Mouse (Mus musculus) cerebellum, adult 2 months (tissue): ENCODE results near the gene Atp8a1. TPM values are rescaled to one million over a fixed set of nuclear protein-coding genes. Genes with fewer than 3 reads are reported as not detected.

Experiments
- DNase-seq, 2 experiments: peaks; one replicate each; pipeline ENCODE4 v3.0.0; 2021
- H3K27ac ChIP-seq: fragments of 200-500 bp; 2 replicates; pipeline ENCODE4 v1.5.1; 2012; ENCODE audit warnings: low read length, control low read depth, inconsistent platforms; ENCODE audit not compliant: insufficient read depth
- H3K27me3 ChIP-seq: fragments of 200-500 bp; 2 replicates; pipeline ENCODE4 v1.6.1; 2012; ENCODE audit warnings: inconsistent platforms, mild to moderate bottlenecking, low read length, moderate library complexity; ENCODE audit not compliant: control insufficient read depth, insufficient read depth
- H3K4me1 ChIP-seq: fragments of 200-500 bp; 2 replicates; pipeline ENCODE4 v1.6.1; 2011; ENCODE audit warnings: low read length; ENCODE audit not compliant: control insufficient read depth, insufficient read depth
- H3K4me3 ChIP-seq: fragments of 200-500 bp; replicated peaks from 2 replicates; pipeline ENCODE3; 2011; ENCODE audit warnings: mild to moderate bottlenecking, low read depth, low read length, control low read depth; ENCODE audit not compliant: insufficient read depth
- CTCF ChIP-seq: fragments of 200-500 bp; IDR thresholded peaks from 2 replicates; pipeline ENCODE4 v1.5.1; 2011; ENCODE audit warnings: low read depth, mild to moderate bottlenecking, control low read depth, low read length, moderate library complexity, borderline replicate concordance; ENCODE audit not compliant: insufficient read depth
- POLR2A ChIP-seq: fragments of 200-500 bp; IDR thresholded peaks from 2 replicates; pipeline ENCODE4 v1.6.1; 2011; ENCODE audit warnings: low read length, control low read depth, borderline replicate concordance; ENCODE audit not compliant: insufficient read depth
- WGBS: fragments of 180-500 bp; shearing (Covaris S2); methylation state at CpG from one replicate; pipeline ENCODE4 v1.1.7; 2018; 5-methylcytosine and 5-hydroxymethylcytosine counted together
- polyA plus RNA-seq: library from polyadenylated mRNA; depleted of rRNA; stranded (reverse); fragments of >200 nt; gene quantifications from 2 replicates; pipeline ENCODE4 v1.2.3, GENCODE M21; 2012; rRNA removed

Atp8a1 gene
- polyA plus RNA-seq, 1 experiment: 56.1 TPM

DNA sequence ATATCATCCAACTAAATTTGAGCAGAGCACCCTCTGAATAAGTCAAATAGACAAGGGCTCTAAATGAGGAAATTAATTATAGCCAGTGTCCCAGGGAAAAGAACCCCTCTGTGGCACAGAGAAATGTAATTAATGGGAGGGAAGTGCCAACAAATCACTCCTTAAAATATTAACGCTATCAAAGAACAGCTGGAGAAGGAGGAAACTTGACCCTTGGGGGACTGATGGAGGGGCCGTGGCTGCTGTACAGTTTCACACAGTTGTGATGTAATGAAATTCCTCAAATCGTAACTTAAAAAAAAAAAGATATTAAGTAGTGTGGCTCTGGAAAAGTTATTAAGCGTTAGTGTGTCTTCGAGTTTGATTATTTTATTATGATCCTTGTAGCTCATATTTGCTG lies 241.3 kb downstream of the Atp8a1 start:
- Histone ChIP-seq H3K27ac (no peak overlapping the region), H3K27me3 (peaks cover 13% of the 10 kb centered on the region; the same call in 1 of the 2 replicates), H3K4me3 (no peak overlapping the region), H3K4me1 (no peaks in the 10 kb centered on the region)
- 50% methylated on average over 5 of the region's 5 CpGs for WGBS
- no peak for TF ChIP-seq POLR2A
- no peak for TF ChIP-seq CTCF
- no peak for DNase-seq

DNA sequence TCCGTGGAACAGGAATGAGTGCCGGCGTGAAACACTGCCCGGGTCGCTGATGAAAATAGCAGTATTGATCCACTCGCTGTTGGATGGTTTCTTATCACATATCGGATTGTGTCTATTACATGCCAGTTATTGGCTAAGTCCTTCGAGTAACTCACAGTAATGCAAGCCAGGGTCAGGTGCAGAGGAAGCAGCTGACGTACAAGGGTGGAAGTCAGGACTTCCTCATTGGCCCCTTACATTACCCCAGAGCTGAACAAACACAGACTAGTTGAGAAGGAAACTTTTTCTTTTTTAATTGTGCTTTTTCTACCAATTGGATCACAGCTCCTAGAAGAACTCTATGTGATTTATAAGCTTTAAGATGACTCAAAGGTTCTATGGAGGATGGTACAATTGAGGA lies 247.3 kb downstream of the Atp8a1 start:
- H3K4me3 ChIP-seq: no peak overlapping the region
- H3K27ac ChIP-seq: no peak overlapping the region
- 91% methylated on average over 9 of the region's 9 CpGs for WGBS
- TF ChIP-seq CTCF: no peak
- no peak for TF ChIP-seq POLR2A
- no peaks in the 10 kb centered on the region for H3K4me1 ChIP-seq
- no peaks in the 10 kb centered on the region for H3K27me3 ChIP-seq
- no peak for DNase-seq

DNA sequence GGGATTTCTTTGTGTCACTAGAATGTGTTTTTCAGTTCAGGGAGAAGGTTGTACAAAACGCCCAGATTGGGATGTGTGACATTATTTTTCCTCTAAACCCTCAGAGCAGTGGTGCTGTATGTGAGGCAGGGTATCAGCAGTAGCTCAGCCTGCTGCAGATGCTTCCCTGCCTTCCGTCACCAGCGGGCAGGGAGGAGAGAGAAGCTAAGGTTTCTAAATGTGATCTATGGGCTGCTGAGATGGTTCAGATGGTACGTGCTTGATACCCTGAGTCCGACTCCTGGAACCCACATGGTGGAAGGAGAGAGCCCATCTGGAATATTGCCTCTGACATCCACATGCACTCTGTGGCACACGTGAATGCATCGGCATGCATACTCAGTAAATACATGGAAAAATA lies 251.6 kb downstream of the Atp8a1 start:
- H3K27me3 ChIP-seq: no peaks in the 10 kb centered on the region; the same call in 1 of the 2 replicates
- TF ChIP-seq POLR2A (no peak), CTCF (no peak)
- no peak overlapping the region for H3K4me3 ChIP-seq
- H3K4me1 ChIP-seq: no peaks in the 10 kb centered on the region
- DNase-seq: no peak
- WGBS: 39% methylated on average over 7 of the region's 7 CpGs
- H3K27ac ChIP-seq: no peak overlapping the region

DNA sequence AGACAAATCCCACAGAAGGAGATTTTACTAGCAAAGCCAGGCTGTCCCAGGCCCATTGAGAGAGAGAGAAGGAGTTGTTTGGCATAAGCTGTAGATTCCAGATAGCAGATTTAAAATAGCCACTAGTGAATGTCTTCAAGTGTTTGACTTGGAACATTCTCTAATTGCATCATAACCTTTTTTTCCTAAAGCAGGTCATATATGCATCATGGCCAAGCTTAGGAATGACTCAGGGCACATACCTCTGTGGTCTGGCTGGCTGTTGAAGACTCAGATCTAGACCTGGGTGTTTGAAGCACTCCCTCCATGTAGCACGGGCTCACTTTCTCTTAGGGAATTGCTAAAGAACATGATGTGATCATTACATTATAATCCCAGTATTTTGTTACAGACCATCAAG lies 252.2 kb downstream of the Atp8a1 start:
- 90% methylated on average over 1 of the region's 1 CpGs for WGBS
- no peak for DNase-seq
- no peak for TF ChIP-seq CTCF
- TF ChIP-seq POLR2A: no peak

DNA sequence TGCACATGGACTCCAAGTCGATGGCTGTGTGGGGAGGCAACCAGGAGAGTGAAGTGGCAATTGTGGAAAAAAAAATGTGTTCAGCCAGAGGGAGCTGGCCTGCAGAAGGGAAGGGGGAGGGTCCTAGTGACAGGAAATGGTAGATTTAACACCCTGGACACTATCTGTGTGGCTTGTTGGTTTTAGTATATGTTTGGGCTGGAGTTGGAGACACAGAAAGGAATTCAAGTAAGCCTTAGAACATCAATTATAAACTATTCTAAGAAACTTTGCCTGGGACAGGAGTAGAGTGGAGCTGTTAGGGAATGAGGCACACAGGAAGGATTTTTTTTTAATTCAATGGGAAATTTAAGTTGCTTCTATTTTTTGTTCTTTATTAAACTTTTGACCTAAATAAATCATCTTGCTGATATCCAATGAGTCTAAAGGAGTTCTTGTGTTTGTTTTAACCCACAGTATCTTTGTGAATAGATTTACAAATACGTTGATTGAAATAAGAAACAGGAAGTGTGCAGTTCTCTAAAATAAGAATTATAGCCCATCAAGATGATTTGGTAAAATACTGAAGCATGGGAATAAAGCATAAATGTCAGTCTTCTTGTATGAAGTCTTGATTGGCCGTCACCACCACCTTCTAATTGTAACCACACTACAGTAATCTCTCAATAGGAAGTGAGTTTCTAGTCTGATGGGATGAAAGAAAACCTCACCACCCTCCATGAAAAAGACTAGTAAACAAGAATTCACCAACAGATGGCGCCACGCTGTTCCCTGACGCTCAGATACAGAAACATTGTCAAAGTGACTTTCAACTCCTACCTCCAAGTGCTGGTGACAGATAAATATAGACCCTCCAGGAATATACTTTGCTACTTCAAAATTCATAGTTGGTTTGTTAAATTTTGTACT lies 267.3 kb downstream of the Atp8a1 start:
- 48% methylated on average over 6 of the region's 6 CpGs for WGBS
- no peaks in the 10 kb centered on the region for H3K27me3 ChIP-seq
- DNase-seq: no peak

More for the DNA sequence above, 252.2 kb downstream of the Atp8a1 start:
- H3K4me3 ChIP-seq: no peak overlapping the region
- no peaks in the 10 kb centered on the region for H3K4me1 ChIP-seq
- H3K27me3 ChIP-seq: no peaks in the 10 kb centered on the region; the same call in 1 of the 2 replicates
- no peak overlapping the region for H3K27ac ChIP-seq

DNA sequence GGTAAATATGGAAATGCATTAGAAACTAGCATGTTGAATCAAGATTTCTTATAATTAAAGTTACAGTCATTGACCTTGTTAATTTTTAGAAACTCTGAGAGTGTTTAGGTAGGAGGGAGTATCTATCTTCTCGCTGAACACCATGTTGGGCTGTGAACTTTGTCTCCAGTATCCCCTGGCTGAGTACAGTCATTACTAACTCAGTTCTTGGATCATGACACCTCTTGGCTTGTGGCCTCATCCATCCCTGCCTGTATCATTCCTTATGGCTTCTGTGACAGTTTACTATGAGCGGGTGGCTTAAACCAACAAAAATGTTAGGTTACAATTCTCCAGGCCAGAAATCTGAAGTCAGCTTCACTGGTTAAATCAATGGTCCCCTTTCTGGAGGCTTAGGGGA lies 271.5 kb downstream of the Atp8a1 start:
- no peak for TF ChIP-seq POLR2A
- TF ChIP-seq CTCF: no peak
- Histone ChIP-seq H3K27me3 (no peaks in the 10 kb centered on the region), H3K4me3 (no peak overlapping the region), H3K27ac (no peak overlapping the region), H3K4me1 (no peaks in the 10 kb centered on the region)
- DNase-seq: no peak
- 70% methylated on average over 2 of the region's 2 CpGs for WGBS

More for the DNA sequence above, 267.3 kb downstream of the Atp8a1 start:
- Histone ChIP-seq H3K4me1 (no peaks in the 10 kb centered on the region), H3K4me3 (no peak overlapping the region), H3K27ac (no peak overlapping the region)
- TF ChIP-seq CTCF (no peak), POLR2A (no peak)

DNA sequence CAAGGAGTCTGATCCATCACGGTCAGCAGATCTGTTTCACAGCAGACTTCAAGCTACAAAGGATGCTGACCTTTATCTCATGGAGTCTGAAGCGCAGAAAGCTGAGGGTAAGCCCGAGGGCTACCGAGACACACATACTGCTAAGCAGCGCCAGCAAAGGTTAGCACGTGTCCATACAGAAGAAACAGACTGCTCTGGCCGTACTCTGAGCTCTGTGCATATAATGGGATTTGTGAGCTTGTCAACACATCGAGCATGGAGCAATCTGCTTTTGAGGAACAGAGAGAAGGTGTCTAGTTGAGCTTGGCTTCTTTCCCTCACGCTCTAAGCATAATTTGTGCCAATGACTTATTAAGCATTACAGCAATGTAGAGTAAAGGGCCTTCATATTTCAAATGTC lies 273.2 kb downstream of the Atp8a1 start:
- H3K27ac ChIP-seq: no peak overlapping the region
- no peak overlapping the region for H3K4me3 ChIP-seq
- DNase-seq: no peak
- H3K27me3 ChIP-seq: no peaks in the 10 kb centered on the region
- no peak for TF ChIP-seq POLR2A
- TF ChIP-seq CTCF: no peak
- WGBS: 83% methylated on average over 9 of the region's 9 CpGs
- H3K4me1 ChIP-seq: no peaks in the 10 kb centered on the region

DNA sequence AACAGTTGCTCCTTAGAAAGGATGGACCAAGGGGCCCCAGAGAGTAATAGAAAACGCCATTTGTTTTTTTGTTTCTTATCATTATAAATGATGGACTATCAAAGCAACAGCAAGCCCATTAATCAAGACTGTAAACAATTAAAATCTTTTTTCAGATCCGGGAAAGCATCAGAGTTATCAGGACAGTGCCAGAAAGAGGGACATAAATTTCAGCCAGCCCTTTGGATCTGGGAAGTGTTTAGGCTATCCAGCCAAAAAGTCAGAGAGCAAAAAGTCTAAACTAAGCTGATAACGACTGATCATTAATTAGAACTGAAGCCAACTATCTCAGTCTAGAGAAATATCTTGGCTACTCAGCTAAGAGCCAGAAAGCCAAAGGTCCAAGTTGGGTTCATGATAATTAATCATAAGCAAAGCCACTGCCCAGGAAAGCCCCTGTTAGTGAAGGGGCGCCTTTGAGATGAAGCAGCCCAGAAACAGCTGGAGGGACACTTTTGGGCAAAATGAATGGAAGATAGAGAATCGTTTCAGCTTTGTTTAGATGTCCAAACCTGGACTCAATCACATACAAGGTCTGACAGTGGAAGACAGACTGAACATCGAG lies 274.6 kb downstream of the Atp8a1 start:
- WGBS: 78% methylated on average over 6 of the region's 6 CpGs
- no peak overlapping the region for H3K4me3 ChIP-seq
- no peaks in the 10 kb centered on the region for H3K4me1 ChIP-seq
- TF ChIP-seq CTCF (no peak), POLR2A (no peak)
- no peaks in the 10 kb centered on the region for H3K27me3 ChIP-seq
- no peak overlapping the region for H3K27ac ChIP-seq
- no peak for DNase-seq

Other genes starting within 250 kb of the Atp8a1 start
- 0.27 and 0.38 TPM in 2 replicates for gene Shisa3, start 239.6 kb downstream of the Atp8a1 start, polyA plus RNA-seq
- gene Gm5108, start 94.2 kb upstream of the Atp8a1 start, polyA plus RNA-seq: not detected in 2 replicates
- gene Gm21905, start 99.0 kb upstream of the Atp8a1 start, polyA plus RNA-seq: not detected in 2 replicates
- gene Grxcr1, start 184.4 kb upstream of the Atp8a1 start, polyA plus RNA-seq: not detected in 2 replicates